Mouse (Mus musculus) brain, embryonic 18.5 days (tissue): ENCODE measurements around the gene Npff.

Source experiments
- DNase-seq: peaks from one replicate; pipeline ENCODE4 v3.0.0-alpha.2; 2012; ENCODE audit warnings: low read depth, low spot score

The Npff gene

GRCm38 (mm10) chr15:102519211-102520141 lies 5.3 kb downstream of the Npff start:
- no peak for DNase-seq

GRCm38 (mm10) chr15:102518859-102519201 lies 5.9 kb downstream of the Npff start:
- no peak for DNase-seq

GRCm38 (mm10) chr15:102517976-102518858 lies 6.5 kb downstream of the Npff start, which contains the start of gene Tarbp2:
Gene Tarbp2 (plus strand): TSS chr15:102518192.
- DNase-seq, result peak; percentile 100

- DNase-seq, result no peak
These were observed 7.1 kb downstream of the Npff start for GRCm38 (mm10) chr15:102517631-102517975.

GRCm38 (mm10) chr15:102516728-102517404 lies 7.9 kb downstream of the Npff start, which contains the start of gene Map3k12:
Gene Map3k12 (minus strand): TSS chr15:102517064.
- DNase-seq, result no peak

- DNase-seq, result no peak
These were observed 8.4 kb downstream of the Npff start for GRCm38 (mm10) chr15:102516293-102516692.

- no peak for DNase-seq
These were observed 9.0 kb downstream of the Npff start for GRCm38 (mm10) chr15:102515791-102516190.

- DNase-seq, result no peak
These were observed 9.5 kb downstream of the Npff start for GRCm38 (mm10) chr15:102515261-102515660.

- DNase-seq, result no peak
These were observed 11.7 kb downstream of the Npff start for GRCm38 (mm10) chr15:102513004-102513403.

- DNase-seq, result no peak
These were observed 12.3 kb downstream of the Npff start for GRCm38 (mm10) chr15:102512471-102512870.

- no peak for DNase-seq
These were observed 12.7 kb downstream of the Npff start for GRCm38 (mm10) chr15:102512010-102512409.

- no peak for DNase-seq
These were observed 13.4 kb downstream of the Npff start for GRCm38 (mm10) chr15:102511285-102511833.

- DNase-seq, result peak; percentile 77
These were observed 14.0 kb downstream of the Npff start for GRCm38 (mm10) chr15:102510590-102511284.

GRCm38 (mm10) chr15:102510110-102510509 lies 14.6 kb downstream of the Npff start:
- no peak for DNase-seq

- DNase-seq, result no peak
These were observed 16.4 kb downstream of the Npff start for GRCm38 (mm10) chr15:102508336-102508735.

- no peak for DNase-seq
These were observed 17.2 kb downstream of the Npff start for GRCm38 (mm10) chr15:102507561-102507960.

- no peak for DNase-seq
These were observed 17.9 kb downstream of the Npff start for GRCm38 (mm10) chr15:102506864-102507263.

GRCm38 (mm10) chr15:102506464-102506830 lies 18.3 kb downstream of the Npff start:
- no peak for DNase-seq

GRCm38 (mm10) chr15:102505770-102506463 lies 18.8 kb downstream of the Npff start:
- no peak for DNase-seq

GRCm38 (mm10) chr15:102505073-102505769 lies 19.5 kb downstream of the Npff start:
- DNase-seq, result no peak
